In the genomic region with DNA sequence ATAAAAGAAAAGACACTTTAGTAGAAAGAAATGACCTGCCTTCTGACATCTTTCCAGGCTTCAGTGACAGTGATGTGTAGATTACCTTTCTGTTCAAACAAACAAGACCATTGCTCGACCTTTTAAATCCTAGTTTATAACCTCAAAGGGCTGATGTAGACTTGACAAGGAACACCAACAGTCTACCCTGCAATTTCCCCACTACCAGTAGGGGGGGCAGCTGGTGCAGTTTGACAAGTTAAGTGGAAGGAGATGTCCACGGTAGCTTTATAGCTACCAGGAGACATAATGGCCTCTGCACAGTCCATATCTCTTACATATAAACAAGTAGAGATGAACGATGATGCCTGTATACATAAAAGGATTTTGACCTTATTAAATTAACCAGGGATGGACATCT, we compare ENCODE assay signal across 9 mouse cellular contexts.
DNase-seq lines count a peak whose midpoint lies in the region; ATAC-seq lines count a peak whose summit lies in the region.
"Had no signal": no experiment of that assay in that cellular context is flagged by ENCODE, and none has a peak within 500 bp of the region (broad histone marks: within the 10 kb centered on the region; RNA-seq: fewer than 3 reads in every experiment).

No protein-coding gene starts in this region.

- no peaks in the 10 kb centered on the region for H3K36me3 ChIP-seq in midbrain, embryonic 11.5 days (ENCODE audit: control insufficient read depth, insufficient read depth, low read length)
- H3K36me3 ChIP-seq in midbrain, embryonic 15.5 days (replicated peaks): no peaks in the 10 kb centered on the region
- H3K36me3 ChIP-seq in neural tube, embryonic 11.5 days (ENCODE audit: control insufficient read depth, insufficient read depth, low read length): no peaks in the 10 kb centered on the region

- no peak overlapping the region for H3K9ac ChIP-seq in midbrain, embryonic 11.5 days (ENCODE audit: low read length)
- H3K9ac ChIP-seq in midbrain, embryonic 15.5 days: no peak overlapping the region
- no peak overlapping the region for H3K9ac ChIP-seq in neural tube, embryonic 11.5 days (ENCODE audit: low read length)

- no peak overlapping the region for H3K27ac ChIP-seq in midbrain, embryonic 11.5 days (ENCODE audit: low read depth, low read length)
- H3K27ac ChIP-seq in midbrain, embryonic 15.5 days: no peak overlapping the region
- no peak overlapping the region for H3K27ac ChIP-seq in neural tube, embryonic 11.5 days (ENCODE audit: low read depth, low read length)

- no peaks in the 10 kb centered on the region for H3K27me3 ChIP-seq in midbrain, embryonic 11.5 days (ENCODE audit: control insufficient read depth, insufficient read depth, low read length)
- H3K27me3 ChIP-seq in midbrain, embryonic 15.5 days (replicated peaks): no peaks in the 10 kb centered on the region
- H3K27me3 ChIP-seq in neural tube, embryonic 11.5 days (ENCODE audit: control insufficient read depth, insufficient read depth, low read length): no peaks in the 10 kb centered on the region

- H3K4me3 ChIP-seq in midbrain, embryonic 11.5 days (ENCODE audit: low read depth, low read length): no peak overlapping the region
- no peak overlapping the region for H3K4me3 ChIP-seq in midbrain, embryonic 15.5 days
- H3K4me3 ChIP-seq in neural tube, embryonic 11.5 days (ENCODE audit: low read depth, low read length): no peak overlapping the region
- H3K4me3 ChIP-seq: erythroblast, embryonic 14.5 days had no signal

- ATAC-seq in midbrain, embryonic 11.5 days (ENCODE audit: low FRiP score): no peak
- no peak for ATAC-seq in midbrain, embryonic 15.5 days (replicated peaks)
- no peak; the same call in 1 of the 2 replicates for ATAC-seq in neural tube, embryonic 11.5 days (ENCODE audit: insufficient read depth, low FRiP score, low TSS enrichment)
- no peak for ATAC-seq in erythroid progenitor cell, adult 5-6 weeks (replicated peaks; ENCODE audit: low FRiP score, poor library complexity, severe bottlenecking)

- no peaks in the 10 kb centered on the region for H3K9me3 ChIP-seq in midbrain, embryonic 11.5 days (ENCODE audit: control insufficient read depth, low read length)
- no peaks in the 10 kb centered on the region for H3K9me3 ChIP-seq in midbrain, embryonic 15.5 days
- no peaks in the 10 kb centered on the region for H3K9me3 ChIP-seq in neural tube, embryonic 11.5 days (ENCODE audit: control insufficient read depth, low read length)

- H3K4me2 ChIP-seq in midbrain, embryonic 11.5 days: no peak overlapping the region
- no peak overlapping the region for H3K4me2 ChIP-seq in midbrain, embryonic 15.5 days
- H3K4me2 ChIP-seq in neural tube, embryonic 11.5 days (ENCODE audit: low read depth): no peak overlapping the region

- WGBS in midbrain, embryonic 11.5 days: 52% methylated on average over 3 of the region's 3 CpGs
- 59% methylated on average over 3 of the region's 3 CpGs for WGBS in midbrain, embryonic 15.5 days
- 42% methylated on average over 3 of the region's 3 CpGs for WGBS in neural tube, embryonic 11.5 days

- peaks cover 4% of the 10 kb centered on the region; the same call in 1 of the 2 replicates for H3K4me1 ChIP-seq in midbrain, embryonic 11.5 days (ENCODE audit: control insufficient read depth, insufficient read depth, low read length)
- peaks cover 4% of the 10 kb centered on the region for H3K4me1 ChIP-seq in midbrain, embryonic 15.5 days
- no peaks in the 10 kb centered on the region for H3K4me1 ChIP-seq in neural tube, embryonic 11.5 days (ENCODE audit: control insufficient read depth, insufficient read depth, low read length)

- peak; percentile 91 for DNase-seq in midbrain, embryonic 11.5 days (ENCODE audit: low spot score, missing footprints)
- DNase-seq in adipocyte (ENCODE audit: low spot score): peak; percentile 84
- DNase-seq in cerebellum, postnatal 4 days (ENCODE audit: low spot score in 2 of 2): peak; percentile 28 to 69
- DNase-seq in heart, adult 9 months (ENCODE audit: low spot score in 2 of 2): peak; percentile 8 to 61
- peak; percentile 45 for DNase-seq in left cerebral cortex, adult 11 months (ENCODE audit: low spot score)
- peak; percentile 57 for DNase-seq in neural tube, embryonic 11.5 days (ENCODE audit: low spot score)

Comparison
In these comparisons a context has a peak if more than half of its experiments do, and no peak if none do; other contexts are left out.
1. DNase-seq: peak in every context shown above with its lines; median percentile 91 in midbrain, embryonic 11.5 days; 84 in adipocyte; 57 in neural tube, embryonic 11.5 days; 48 in cerebellum, postnatal 4 days; 45 in left cerebral cortex, adult 11 months; 34 in heart, adult 9 months.